Mouse (Mus musculus) heart, embryonic 12.5 days (tissue): ENCODE measurements at regions not wholly inside any gene's neighbourhood (a gene's known extent, or its start where the extent isn't known, plus 50 kb on each side); places are given as distances from the start of the nearest gene placed in this dataset.

Source experiments
- ATAC-seq: fragments of 200-750 bp; cut with Nextera tagmentation; 2 replicates; pipeline ENCODE4 v1.8.0; 2017; ENCODE audit warnings: moderate TSS enrichment, moderate library complexity; ENCODE audit not compliant: insufficient number of reproducible peaks, low FRiP score
- H3K27ac ChIP-seq: fragments of 300-500 bp; sonication (generic); 2 replicates; pipeline ENCODE4 v1.5.1; 2016; ENCODE audit warnings: mild to moderate bottlenecking, moderate library complexity; ENCODE audit not compliant: poor library complexity, severe bottlenecking
- H3K27me3 ChIP-seq: fragments of 300-500 bp; sonication (generic); replicated peaks from 2 replicates; pipeline ENCODE4 v1.6.1; 2016; ENCODE audit warnings: mild to moderate bottlenecking, moderate library complexity
- H3K36me3 ChIP-seq: fragments of 300-500 bp; sonication (generic); 2 replicates; pipeline ENCODE4 v1.6.1; 2016; ENCODE audit warnings: mild to moderate bottlenecking, moderate library complexity
- H3K4me1 ChIP-seq: fragments of 300-500 bp; sonication (generic); replicated peaks from 2 replicates; pipeline ENCODE4 v1.6.1; 2016; ENCODE audit warnings: mild to moderate bottlenecking
- H3K4me2 ChIP-seq: fragments of 300-500 bp; sonication (generic); 2 replicates; pipeline ENCODE4 v1.6.1; 2016; ENCODE audit warnings: mild to moderate bottlenecking, moderate library complexity
- H3K4me3 ChIP-seq: fragments of 300-500 bp; sonication (generic); 2 replicates; pipeline ENCODE4 v1.5.1; 2016; ENCODE audit warnings: mild to moderate bottlenecking
- H3K9ac ChIP-seq: fragments of 300-500 bp; sonication (generic); 2 replicates; pipeline ENCODE4 v1.6.1; 2016; ENCODE audit warnings: mild to moderate bottlenecking, moderate library complexity
- H3K9me3 ChIP-seq: fragments of 300-500 bp; sonication (generic); replicated peaks from 2 replicates; pipeline ENCODE4 v1.6.1; 2016; ENCODE audit warnings: mild to moderate bottlenecking, moderate library complexity
- WGBS: fragments of 180-500 bp; shearing (Covaris S2); methylation state at CpG from one replicate; pipeline ENCODE4 v1.1.7; 2016; 5-methylcytosine and 5-hydroxymethylcytosine counted together

GRCm38 (mm10) chr2:102970221-102970620 is 68.8 kb upstream of the Cd44 start:
- Histone ChIP-seq H3K4me2 (no peak overlapping the region), H3K9ac (no peak overlapping the region), H3K27me3 (no peaks in the 10 kb centered on the region), H3K4me1 (no peaks in the 10 kb centered on the region), H3K9me3 (no peaks in the 10 kb centered on the region; the same call in 1 of the 2 replicates), H3K27ac (no peak overlapping the region), H3K36me3 (no peaks in the 10 kb centered on the region), H3K4me3 (no peak overlapping the region)
- 62% methylated on average over 5 of the region's 5 CpGs for WGBS
- no peak for ATAC-seq

- H3K9me3 ChIP-seq, result no peaks in the 10 kb centered on the region; the same call in 1 of the 2 replicates
- no peak for ATAC-seq
- H3K4me3 ChIP-seq, result no peak overlapping the region
- no peaks in the 10 kb centered on the region for H3K27me3 ChIP-seq
- no peak overlapping the region for H3K9ac ChIP-seq
- WGBS, result 75% methylated on average over 7 of the region's 7 CpGs
- H3K4me2 ChIP-seq, result no peak overlapping the region
- H3K4me1 ChIP-seq, result no peaks in the 10 kb centered on the region
- no peak overlapping the region for H3K27ac ChIP-seq
- H3K36me3 ChIP-seq, result no peaks in the 10 kb centered on the region
Observed at GRCm38 (mm10) chr2:102967950-102968722, 66.7 kb upstream of the Cd44 start.

GRCm38 (mm10) chr2:102967417-102967816 is 66.0 kb upstream of the Cd44 start:
- no peak overlapping the region for H3K4me3 ChIP-seq
- H3K27ac ChIP-seq, result no peak overlapping the region
- no peaks in the 10 kb centered on the region for H3K27me3 ChIP-seq
- no peak for ATAC-seq
- WGBS, result 81% methylated on average over 4 of the region's 4 CpGs
- H3K9me3 ChIP-seq, result no peaks in the 10 kb centered on the region; the same call in 1 of the 2 replicates
- H3K4me2 ChIP-seq, result no peak overlapping the region
- no peaks in the 10 kb centered on the region for H3K4me1 ChIP-seq
- no peak overlapping the region for H3K9ac ChIP-seq
- no peaks in the 10 kb centered on the region for H3K36me3 ChIP-seq

GRCm38 (mm10) chr2:102959067-102959645 is 57.7 kb upstream of the Cd44 start:
- Histone ChIP-seq H3K4me3 (no peak overlapping the region), H3K4me2 (no peak overlapping the region), H3K4me1 (peaks cover 17% of the 10 kb centered on the region), H3K27ac (peak overlapping the region; percentile 60; the same call in 1 of the 2 replicates), H3K9me3 (no peaks in the 10 kb centered on the region), H3K27me3 (0 out of 2 replicates have a peak, but pooled peaks cover 5% of the 10 kb centered on the region), H3K9ac (no peak overlapping the region), H3K36me3 (no peaks in the 10 kb centered on the region)
- no peak for ATAC-seq
- WGBS, result 84% methylated on average over 5 of the region's 5 CpGs

- H3K4me1 ChIP-seq, result peaks cover 17% of the 10 kb centered on the region
- no peak overlapping the region for H3K4me3 ChIP-seq
- H3K9me3 ChIP-seq, result no peaks in the 10 kb centered on the region
- H3K36me3 ChIP-seq, result no peaks in the 10 kb centered on the region
- H3K4me2 ChIP-seq, result no peak overlapping the region
- ATAC-seq, result no peak
- H3K27ac ChIP-seq, result no peak overlapping the region
- 69% methylated on average over 9 of the region's 9 CpGs for WGBS
- 0 out of 2 replicates have a peak, but pooled peaks cover 5% of the 10 kb centered on the region for H3K27me3 ChIP-seq
- no peak overlapping the region for H3K9ac ChIP-seq
Observed at GRCm38 (mm10) chr2:102958529-102958928, 57.1 kb upstream of the Cd44 start.

DNA sequence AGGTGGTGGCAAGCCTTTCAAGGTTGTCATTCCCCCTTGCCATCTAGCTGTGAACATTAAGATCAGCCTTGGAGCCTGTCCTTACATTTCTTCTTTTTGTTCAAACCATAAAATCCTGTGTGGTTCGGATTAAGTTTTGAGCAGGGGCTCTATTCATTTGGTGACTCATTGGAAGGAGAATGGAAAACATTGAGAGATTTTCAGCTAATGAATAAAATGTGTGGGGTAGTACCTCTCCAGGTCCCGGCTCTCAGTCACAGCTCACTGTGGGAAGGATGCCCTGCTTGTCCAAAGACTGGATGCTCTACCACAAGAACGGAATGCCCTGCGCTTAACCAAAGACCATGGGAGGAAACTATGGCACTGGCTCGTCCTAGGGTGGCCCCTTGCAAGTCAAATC is 56.3 kb upstream of the Cd44 start:
- Histone ChIP-seq H3K27ac (no peak overlapping the region), H3K4me1 (peaks cover 17% of the 10 kb centered on the region), H3K36me3 (no peaks in the 10 kb centered on the region), H3K9me3 (no peaks in the 10 kb centered on the region), H3K27me3 (0 out of 2 replicates have a peak, but pooled peaks cover 5% of the 10 kb centered on the region), H3K4me3 (no peak overlapping the region), H3K9ac (no peak overlapping the region), H3K4me2 (no peak overlapping the region)
- no peak for ATAC-seq
- WGBS, result 81% methylated on average over 5 of the region's 5 CpGs

DNA sequence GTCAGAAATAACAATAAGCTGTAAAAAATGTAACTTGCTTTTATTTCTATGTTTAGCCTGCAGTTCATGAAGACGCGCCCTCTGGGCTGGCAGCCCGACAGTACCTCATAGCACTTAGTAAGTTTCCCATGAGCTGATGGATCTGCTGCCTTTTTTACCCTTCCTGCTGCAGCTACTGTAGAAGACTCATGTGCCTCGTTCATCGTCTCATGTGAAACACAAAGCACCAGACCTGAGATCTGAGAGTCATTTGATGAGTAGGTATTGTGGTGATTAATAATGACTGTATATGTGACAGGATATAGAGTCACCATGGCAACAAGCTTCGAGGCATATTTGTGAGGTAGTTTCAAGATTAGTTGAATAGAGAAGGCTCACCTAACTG is 55.4 kb upstream of the Cd44 start:
- Histone ChIP-seq H3K9ac (no peak overlapping the region), H3K36me3 (no peaks in the 10 kb centered on the region), H3K4me1 (peaks cover 17% of the 10 kb centered on the region), H3K4me2 (no peak overlapping the region), H3K9me3 (no peaks in the 10 kb centered on the region), H3K4me3 (no peak overlapping the region), H3K27ac (no peak overlapping the region), H3K27me3 (0 out of 2 replicates have a peak, but pooled peaks cover 5% of the 10 kb centered on the region)
- WGBS, result 81% methylated on average over 6 of the region's 6 CpGs
- no peak for ATAC-seq

GRCm38 (mm10) chr2:102956108-102956857 is 54.8 kb upstream of the Cd44 start:
- Histone ChIP-seq H3K9ac (no peak overlapping the region), H3K9me3 (no peaks in the 10 kb centered on the region), H3K27me3 (0 out of 2 replicates have a peak, but pooled peaks cover 5% of the 10 kb centered on the region), H3K36me3 (no peaks in the 10 kb centered on the region), H3K4me1 (peaks cover 17% of the 10 kb centered on the region), H3K4me2 (no peak overlapping the region), H3K4me3 (no peak overlapping the region), H3K27ac (no peak overlapping the region)
- no peak for ATAC-seq
- 77% methylated on average over 7 of the region's 7 CpGs for WGBS

GRCm38 (mm10) chr2:102955232-102955631 is 53.8 kb upstream of the Cd44 start:
- H3K4me3 ChIP-seq, result no peak overlapping the region
- ATAC-seq, result no peak
- H3K27ac ChIP-seq, result no peak overlapping the region
- H3K9ac ChIP-seq, result no peak overlapping the region
- H3K4me1 ChIP-seq, result peaks cover 17% of the 10 kb centered on the region
- no peaks in the 10 kb centered on the region for H3K9me3 ChIP-seq
- no peaks in the 10 kb centered on the region for H3K36me3 ChIP-seq
- 0 out of 2 replicates have a peak, but pooled peaks cover 5% of the 10 kb centered on the region for H3K27me3 ChIP-seq
- WGBS, result 83% methylated on average over 4 of the region's 4 CpGs
- no peak overlapping the region for H3K4me2 ChIP-seq
